Mouse (Mus musculus) left cerebral cortex, postnatal 25 days (tissue): ENCODE data around the gene Srms. TPM values are rescaled to one million over a fixed set of nuclear protein-coding genes. Genes with fewer than 3 reads are reported as not detected.

ENCODE experiments used
- DNase-seq, 2 experiments: peaks; one replicate each; pipeline ENCODE4 v3.0.0; 2022; ENCODE audit warnings: low spot score in 2 of 2, mixed read lengths in 1 of 2
- intact Hi-C: fragments of 180-260 bp; cut with DNase I; formaldehyde crosslinking; loops from one replicate; pipeline ENCODE4 v1.15.1; 2025
- total RNA-seq, 2 experiments: library from RNA; stranded (reverse); gene quantifications; 2 replicates each; pipeline ENCODE4 v1.2.3; 2021

Gene Srms
- total RNA-seq, 2 experiments from 2014 or later, result 0.21 TPM; not detected in 1

DNA sequence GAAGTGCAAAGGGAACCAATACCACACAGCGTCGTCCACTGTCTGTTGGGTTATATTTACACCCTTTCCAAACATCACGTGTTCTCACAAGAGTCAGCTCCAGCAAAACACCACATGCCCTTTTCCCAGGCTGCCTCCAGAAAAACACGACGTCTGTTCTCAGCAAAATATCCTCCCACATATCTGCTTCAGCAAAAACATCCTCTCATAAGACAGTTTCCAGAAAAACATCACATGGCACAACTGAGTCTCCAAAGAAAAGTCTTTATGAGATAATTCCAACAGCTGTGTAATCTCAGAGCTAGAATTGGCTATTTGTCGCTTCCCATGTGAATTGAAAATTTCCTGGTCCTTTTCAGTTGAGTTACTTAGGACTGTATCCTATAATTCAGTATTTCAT is 32.1 kb downstream of the Srms start:
- DNase-seq, result peak in 1 of 2 experiments; percentile 59
- intact Hi-C loops, result no loop called here

GRCm38 (mm10) chr2:181178471-181178870 is 34.5 kb downstream of the Srms start:
- DNase-seq, result no peak
- intact Hi-C loops, result no loop called here

GRCm38 (mm10) chr2:181178015-181178414 is 35.0 kb downstream of the Srms start:
- DNase-seq, result no peak
- intact Hi-C loops, result no loop called here

DNA sequence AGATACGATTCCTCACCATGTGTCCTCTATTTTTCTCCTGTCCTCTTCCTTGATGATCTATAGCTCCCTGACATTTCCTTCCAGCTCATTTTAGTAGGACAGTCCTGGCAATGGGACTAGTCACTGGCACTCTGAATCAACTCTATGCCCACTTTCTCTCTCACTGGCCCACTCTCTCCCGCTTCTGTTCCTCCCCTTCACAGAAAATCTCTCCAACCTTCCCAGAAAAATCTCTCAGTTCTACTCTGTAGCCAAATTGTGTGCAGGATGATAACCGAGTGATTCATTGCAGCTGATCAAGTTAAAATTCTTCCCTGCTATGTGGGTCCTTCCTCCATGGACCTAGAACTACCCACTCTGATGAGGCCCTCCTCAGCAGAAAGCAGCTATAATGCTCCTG is 38.3 kb downstream of the Srms start:
- DNase-seq, result peak in 1 of 2 experiments; percentile 77
- intact Hi-C loops, result no loop called here

- intact Hi-C loops, result no loop called here
- DNase-seq, result no peak
These were observed 46.5 kb downstream of the Srms start for GRCm38 (mm10) chr2:181166469-181166868.

- peak in 1 of 2 experiments; percentile 49 for DNase-seq
- intact Hi-C loops, result no loop called here
These were observed 52.2 kb downstream of the Srms start for GRCm38 (mm10) chr2:181160821-181161220.

- DNase-seq, result peak; percentile 80 to 92
- intact Hi-C loops, result no loop called here
These were observed 53.2 kb downstream of the Srms start for GRCm38 (mm10) chr2:181159771-181160170.

DNA sequence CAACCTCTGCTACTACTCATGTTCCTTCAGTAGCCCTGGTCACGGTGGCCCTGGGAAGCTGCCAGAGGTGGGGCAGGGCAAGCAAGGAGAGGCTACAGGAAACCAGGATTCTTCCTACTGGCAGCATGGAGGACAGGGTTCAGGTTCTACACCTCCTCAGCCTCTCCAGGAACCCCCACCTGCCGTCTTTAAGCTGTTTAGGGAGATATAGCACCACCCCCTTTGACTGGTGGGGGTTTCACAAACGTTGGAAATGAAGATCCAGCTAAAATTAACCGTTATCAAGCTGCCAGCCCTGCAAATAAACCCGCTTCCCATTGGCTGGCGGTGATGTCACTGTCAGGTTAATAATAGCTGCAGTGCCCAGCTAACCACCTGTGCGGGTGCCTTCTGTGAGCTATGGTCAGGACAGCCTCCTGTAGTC is 53.9 kb downstream of the Srms start:
- DNase-seq, result peak; percentile 82 to 95
- intact Hi-C loops, result no loop called here

- DNase-seq, result no peak
- intact Hi-C loops, result no loop called here
These were observed 54.5 kb downstream of the Srms start for GRCm38 (mm10) chr2:181158471-181158870.

- DNase-seq, result peak; percentile 6 to 61
- intact Hi-C loops, result loop anchor here (2.0 kb wide), 2 partner anchors 23 to 29 kb away; partner anchors contain the start of genes Kcnq2 and Ppdpf
These were observed 55.2 kb downstream of the Srms start for GRCm38 (mm10) chr2:181157716-181158302.

DNA sequence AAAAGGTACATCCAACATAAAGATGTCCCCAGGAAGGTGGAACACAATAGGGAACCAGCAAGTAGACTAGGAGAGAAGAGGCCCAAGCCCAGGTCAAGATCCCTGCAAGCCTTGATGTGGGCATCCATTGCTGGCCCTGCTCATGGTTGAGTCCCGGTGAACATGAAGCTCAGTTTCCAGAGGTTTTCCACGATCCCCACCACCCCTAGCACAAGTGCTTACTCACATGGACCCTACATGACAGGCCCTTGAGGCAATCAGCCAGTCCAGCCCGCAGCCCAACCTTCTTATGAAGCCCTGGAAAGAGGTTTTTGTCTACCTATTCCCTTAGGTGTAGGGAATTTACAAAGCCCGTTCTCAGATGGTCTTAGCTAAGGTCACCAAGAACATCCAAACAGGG is 55.8 kb downstream of the Srms start:
- intact Hi-C loops, result loop anchor here (2.0 kb wide), 2 partner anchors 22 to 30 kb away; partner anchors contain the start of genes Kcnq2 and Ppdpf
- DNase-seq, result no peak

- DNase-seq, result peak; percentile 88 to 97
- intact Hi-C loops, result loop anchor here (1.0 to 2.0 kb wide), 3 partner anchors 22 to 36 kb away; partner anchors contain the start of genes Kcnq2 and Ppdpf
These were observed 56.5 kb downstream of the Srms start, which contains the start of gene Eef1a2 for GRCm38 (mm10) chr2:181156248-181157121. TSS of gene Eef1a2 (minus strand) at chr2:181157014.

- peak; percentile 37 to 51 for DNase-seq
- intact Hi-C loops, result loop anchor here (1.0 to 2.0 kb wide), 3 partner anchors 21 to 36 kb away; partner anchors contain the start of genes Kcnq2 and Ppdpf
These were observed 57.2 kb downstream of the Srms start for GRCm38 (mm10) chr2:181155801-181156200.

Other genes starting within 250 kb of the Srms start
- gene Arfgap1, start 246.0 kb downstream of the Srms start, total RNA-seq, result 100 to 1,000 TPM; 139 to 147 TPM
- 1 to 10 TPM; 1.2 to 2.0 TPM for gene Col20a1, start 226.7 kb downstream of the Srms start, total RNA-seq
- gene Chrna4, start 169.6 kb downstream of the Srms start, total RNA-seq, result 10 to 100 TPM; 31.2 to 38.2 TPM
- gene Kcnq2, start 77.9 kb downstream of the Srms start, total RNA-seq, result 100 to 1,000 TPM; 227 to 240 TPM
- gene Eef1a2, start 56.2 kb downstream of the Srms start, total RNA-seq, result 1,000 to 10,000 TPM; 1,322 to 1,385 TPM
- gene Ppdpf, start 25.9 kb downstream of the Srms start, total RNA-seq, result 10 to 100 TPM; 95.9 to 97.3 TPM
- gene Ptk6, start 10.4 kb downstream of the Srms start, total RNA-seq, result under 1 TPM in 1 of 2 experiments, not detected in 1; 0.09 TPM
- under 1 TPM in 1 of 2 experiments, not detected in 1; 0.30 TPM for gene Fndc11, start 6.8 kb upstream of the Srms start, total RNA-seq
- gene Helz2, start 28.8 kb upstream of the Srms start, total RNA-seq, result 1 to 10 TPM; 2.2 to 2.5 TPM
- gene Gmeb2, start 74.8 kb upstream of the Srms start, total RNA-seq, result 10 to 100 TPM; 21.3 to 23.9 TPM
- gene Stmn3, start 101.3 kb upstream of the Srms start, total RNA-seq, result 100 to 1,000 TPM; 631 to 689 TPM
- gene Rtel1, start 106.6 kb upstream of the Srms start, total RNA-seq, result 10 to 100 TPM; 29.8 to 34.9 TPM
- 10 to 100 TPM; 64.8 to 68.0 TPM for gene Zgpat, start 151.7 kb upstream of the Srms start, total RNA-seq
- gene Arfrp1, start 152.2 kb upstream of the Srms start, total RNA-seq, result 10 to 100 TPM; 39.5 to 41.4 TPM
- gene Lime1, start 166.9 kb upstream of the Srms start, total RNA-seq, result 10 to 100 TPM; 35.8 to 39.1 TPM
- 10 to 100 TPM; 11.2 to 15.3 TPM for gene Zbtb46, start 246.2 kb upstream of the Srms start, total RNA-seq